Mouse (Mus musculus) heart, postnatal 25 days (tissue): Measurements from ENCODE around the gene Gpd2. TPM values are rescaled to one million over a fixed set of nuclear protein-coding genes. Genes with fewer than 3 reads are reported as not detected.
A peak's percentile ranks its signal among the peaks of the same experiment; 100 is the strongest.

Experiments used
- DNase-seq: peaks from one replicate; pipeline ENCODE4 v3.0.0; 2022; ENCODE audit warnings: low spot score
- intact Hi-C: fragments of 180-260 bp; cut with DNase I; formaldehyde crosslinking; loops from one replicate; pipeline ENCODE4 v1.15.1; 2025
- total RNA-seq, 2 experiments: library from RNA; stranded (reverse); gene quantifications; 2 replicates each; pipeline ENCODE4 v1.2.3; 2021

Gene Gpd2
- 10 to 100 TPM; 14.6 to 17.4 TPM for total RNA-seq

DNA sequence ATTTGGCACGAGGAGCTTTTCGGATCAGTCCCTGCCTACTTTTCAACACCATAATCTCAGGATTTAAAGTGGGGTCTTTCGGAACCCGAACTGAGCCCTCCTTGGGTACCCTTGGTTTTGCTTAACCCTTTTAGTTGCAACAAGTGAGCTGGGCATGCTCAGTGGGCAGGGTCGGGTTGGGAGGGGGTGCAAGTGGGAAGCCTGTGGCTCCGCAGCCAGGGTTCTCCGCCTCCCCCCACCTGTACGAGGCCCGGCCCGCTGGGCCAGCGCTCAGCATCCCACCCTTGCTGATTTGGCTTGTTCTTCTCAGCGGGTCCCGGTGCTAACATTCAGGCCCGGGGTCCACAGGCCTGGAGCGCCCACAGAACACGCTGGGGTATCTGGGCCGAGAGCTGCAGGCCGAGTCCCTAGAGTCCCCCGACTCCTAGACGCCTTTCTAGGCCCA is at the start of gene Gpd2:
Gpd2 (plus strand) TSS at position 161 of the 445 bp plus-strand sequence.
- no peak for DNase-seq
- intact Hi-C loops = loop anchor here (2.0 kb wide), 1 partner anchor 55 kb away; no protein-coding TSS in a partner anchor

GRCm38 (mm10) chr2:57188237-57188636 is 49.2 kb upstream of the Gpd2 start:
- intact Hi-C loops = no loop called here
- no peak for DNase-seq

- DNase-seq = no peak
- intact Hi-C loops = no loop called here
These were observed 46.6 kb upstream of the Gpd2 start for GRCm38 (mm10) chr2:57190884-57191283.

DNA sequence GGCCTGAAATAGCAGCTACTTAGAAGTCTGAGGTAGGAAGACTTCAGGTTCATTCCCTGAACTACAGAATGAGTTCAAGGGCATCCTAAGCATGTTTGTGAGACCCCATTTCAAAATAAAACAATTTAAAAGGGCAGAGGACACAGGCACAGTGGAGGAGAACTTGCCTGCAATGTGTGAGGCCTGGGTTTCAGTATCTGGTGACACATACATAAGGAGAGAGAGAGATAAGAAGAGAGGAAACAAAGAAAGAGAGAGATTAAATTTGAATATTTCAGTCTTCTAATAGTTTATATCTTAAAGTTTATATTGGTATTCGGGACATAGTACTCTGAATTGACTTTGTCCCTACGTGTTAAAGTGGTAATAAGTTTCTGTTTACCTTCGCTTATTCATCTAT is 38.4 kb upstream of the Gpd2 start:
- no peak for DNase-seq
- intact Hi-C loops = no loop called here

DNA sequence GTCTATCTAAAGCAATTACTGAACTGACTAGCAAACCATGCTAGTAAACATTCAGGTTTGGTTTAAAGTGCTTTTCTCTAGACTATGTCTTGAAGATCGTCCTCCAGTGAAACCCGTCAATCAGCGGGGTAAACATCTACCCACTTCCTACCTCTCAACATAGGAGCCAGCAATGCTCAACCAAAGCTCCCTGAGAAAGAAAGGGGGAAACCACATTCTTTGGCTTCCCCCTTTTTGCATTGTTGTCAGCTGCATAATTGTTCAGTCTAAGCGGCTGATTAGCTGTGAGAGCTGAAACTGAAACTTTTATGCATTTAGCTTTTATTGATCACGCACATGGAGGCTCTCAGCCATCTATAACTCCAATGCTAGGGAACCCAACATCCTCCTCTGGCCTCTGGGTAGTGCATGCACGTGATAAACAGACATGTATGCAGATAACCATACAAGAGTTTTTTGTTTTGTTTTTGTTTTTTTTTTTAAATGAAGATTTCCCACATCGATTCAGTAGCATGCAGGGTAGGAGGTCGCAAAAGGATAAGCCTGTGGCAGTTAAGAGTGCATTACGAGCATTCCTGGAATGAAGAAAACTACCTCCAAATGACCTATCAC is 28.9 kb upstream of the Gpd2 start:
- intact Hi-C loops = no loop called here
- no peak for DNase-seq

DNA sequence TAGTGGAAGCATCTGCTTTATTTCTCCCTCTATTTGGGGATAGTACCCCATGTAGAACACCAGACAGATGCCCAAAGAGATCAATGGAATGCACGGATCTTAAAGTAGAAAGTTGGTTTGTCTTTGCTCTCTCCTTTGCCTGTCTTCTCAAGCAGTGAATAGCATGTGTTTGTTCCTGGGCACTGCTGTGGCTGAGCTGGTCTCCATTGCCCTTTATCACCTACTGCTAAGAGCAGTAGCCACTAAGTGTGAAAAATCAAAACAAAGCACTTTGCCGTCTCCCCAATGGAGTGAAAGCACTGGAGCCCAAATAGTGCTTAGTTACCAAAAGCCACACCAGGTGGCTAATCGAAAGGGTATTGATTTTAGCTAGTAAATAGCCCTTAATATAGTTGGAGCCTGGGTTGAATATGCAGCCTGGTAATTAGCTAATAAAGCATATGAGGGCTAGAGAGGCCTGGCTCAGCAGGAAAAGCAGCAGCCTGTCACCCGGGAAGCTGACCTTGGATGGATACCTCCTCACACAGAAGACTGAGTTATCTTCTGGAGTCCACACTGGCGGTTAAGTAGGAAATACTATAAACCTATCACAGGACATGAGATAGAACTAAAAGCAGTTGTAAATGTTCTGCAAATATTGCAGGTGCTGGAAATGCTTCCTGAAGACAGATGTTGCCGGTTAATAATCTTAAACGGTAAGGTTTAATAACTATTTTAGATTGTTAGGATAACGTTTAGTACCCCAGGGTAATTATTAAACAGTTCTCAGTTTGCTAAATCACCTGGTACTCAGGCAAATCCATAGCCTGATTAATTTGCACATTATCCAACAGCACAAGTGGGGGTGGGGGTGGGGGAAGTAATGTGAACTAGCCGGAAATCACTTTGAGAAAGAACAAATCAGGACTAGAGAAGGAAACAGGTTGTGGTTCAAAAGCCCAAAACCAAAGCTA is 26.1 kb upstream of the Gpd2 start:
- no peak for DNase-seq
- intact Hi-C loops = no loop called here

DNA sequence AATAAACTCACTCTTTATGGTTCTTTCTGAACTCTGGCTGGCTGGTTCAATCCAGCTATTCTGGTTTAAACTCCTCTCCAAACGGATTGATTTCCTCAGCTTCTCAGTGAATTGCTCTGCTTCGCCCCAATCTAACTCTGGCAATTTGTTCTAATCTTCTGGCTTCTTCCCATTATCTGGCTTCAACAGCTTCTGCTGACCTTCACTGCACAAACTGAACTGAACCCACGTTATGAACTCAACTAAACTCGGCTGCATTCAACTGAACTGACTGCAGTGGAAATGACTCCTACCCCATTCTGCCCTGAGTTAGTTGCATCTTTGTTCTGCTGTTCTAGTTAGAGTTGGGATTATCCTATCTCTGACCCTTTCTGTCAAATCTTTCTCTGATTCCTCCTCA is 24.1 kb upstream of the Gpd2 start:
- intact Hi-C loops = no loop called here
- DNase-seq = no peak

DNA sequence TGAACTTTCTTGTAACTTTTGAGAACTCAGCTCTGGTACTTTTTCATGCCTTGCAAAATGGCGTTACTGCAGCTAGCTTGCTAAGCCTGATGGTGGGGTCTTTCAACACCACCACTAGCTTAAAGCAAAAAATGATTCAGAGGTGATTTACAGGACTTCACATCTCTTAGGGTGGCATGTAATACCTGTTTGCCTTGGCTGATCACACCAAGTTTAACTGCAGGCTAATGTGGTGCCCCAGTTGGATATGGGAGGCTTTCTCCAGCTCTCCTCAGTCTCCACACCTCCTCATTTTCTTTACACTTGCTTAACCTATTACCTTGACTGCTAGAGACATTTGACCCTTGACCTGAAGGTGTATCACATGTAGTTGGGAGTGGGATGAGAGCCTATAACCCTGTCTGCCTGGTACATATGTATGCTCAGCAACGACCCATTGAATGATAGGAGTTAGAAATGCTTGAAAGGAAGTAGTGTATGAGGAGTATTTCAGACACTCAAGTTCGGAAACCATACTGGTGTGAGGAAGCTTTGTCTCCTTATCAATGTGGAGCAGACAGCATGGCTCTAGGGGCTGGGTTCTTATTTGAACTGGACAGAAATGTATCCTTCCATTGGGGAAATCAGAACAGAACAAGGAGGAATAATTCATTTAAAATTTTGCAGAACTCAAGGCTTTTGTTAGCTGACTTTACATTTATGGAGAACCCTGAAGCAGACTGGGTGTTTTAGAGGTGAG is 14.0 kb upstream of the Gpd2 start:
- intact Hi-C loops = no loop called here
- DNase-seq = no peak

- no peak for DNase-seq
These were observed 12.2 kb upstream of the Gpd2 start for GRCm38 (mm10) chr2:57225236-57225635.

DNA sequence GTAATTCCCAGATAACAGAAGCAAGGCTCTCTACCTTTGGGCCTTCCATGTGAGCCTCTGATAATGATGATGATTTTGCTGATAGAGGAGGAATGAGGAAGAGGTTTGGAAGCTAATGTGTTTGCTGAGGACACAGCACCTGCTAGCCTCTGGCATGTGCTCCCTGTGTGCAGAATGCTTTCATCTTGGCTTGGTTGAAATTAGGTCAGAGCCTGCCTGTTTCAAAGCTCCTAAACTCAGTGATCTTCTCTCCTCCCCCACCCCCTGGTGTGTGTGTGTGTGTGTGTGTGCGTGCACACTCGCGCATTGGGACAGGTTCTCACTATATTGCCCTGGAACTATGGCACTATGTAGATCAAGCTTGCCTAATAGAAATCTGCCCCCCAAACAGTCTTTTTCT is 10.0 kb upstream of the Gpd2 start:
- intact Hi-C loops = no loop called here
- DNase-seq = no peak

More at GRCm38 (mm10) chr2:57225236-57225635, 12.2 kb upstream of the Gpd2 start:
- intact Hi-C loops = no loop called here

GRCm38 (mm10) chr2:57229647-57230240 is 7.7 kb upstream of the Gpd2 start:
- intact Hi-C loops = no loop called here
- DNase-seq = no peak

GRCm38 (mm10) chr2:57231432-57231831 is 6.0 kb upstream of the Gpd2 start:
- intact Hi-C loops = no loop called here

DNA sequence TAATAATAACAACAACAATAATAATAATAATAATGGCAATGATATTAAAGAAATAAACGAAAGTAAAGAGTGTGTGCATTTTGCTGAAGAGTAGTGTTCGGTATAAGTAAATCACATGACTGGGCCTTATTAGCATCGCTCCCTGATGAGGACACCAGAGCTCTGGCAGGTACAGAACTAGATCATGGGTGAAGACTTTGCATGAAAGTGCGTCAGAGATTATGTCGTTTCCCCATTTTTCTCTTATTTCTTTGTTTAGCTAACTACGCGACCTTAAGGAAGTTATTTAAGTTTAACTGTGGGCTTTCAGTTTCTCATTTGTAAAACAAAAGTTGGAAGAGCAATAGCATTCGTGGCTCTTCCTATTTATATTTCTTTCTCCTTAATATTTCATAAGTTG is 5.1 kb upstream of the Gpd2 start:
- intact Hi-C loops = no loop called here
- DNase-seq = no peak

More at GRCm38 (mm10) chr2:57231432-57231831, 6.0 kb upstream of the Gpd2 start:
- DNase-seq = no peak

- intact Hi-C loops = loop anchor here (2.0 kb wide), 1 partner anchor 53 kb away; no protein-coding TSS in a partner anchor
These were observed 1.2 kb upstream of the Gpd2 start for GRCm38 (mm10) chr2:57236246-57236645.

DNA sequence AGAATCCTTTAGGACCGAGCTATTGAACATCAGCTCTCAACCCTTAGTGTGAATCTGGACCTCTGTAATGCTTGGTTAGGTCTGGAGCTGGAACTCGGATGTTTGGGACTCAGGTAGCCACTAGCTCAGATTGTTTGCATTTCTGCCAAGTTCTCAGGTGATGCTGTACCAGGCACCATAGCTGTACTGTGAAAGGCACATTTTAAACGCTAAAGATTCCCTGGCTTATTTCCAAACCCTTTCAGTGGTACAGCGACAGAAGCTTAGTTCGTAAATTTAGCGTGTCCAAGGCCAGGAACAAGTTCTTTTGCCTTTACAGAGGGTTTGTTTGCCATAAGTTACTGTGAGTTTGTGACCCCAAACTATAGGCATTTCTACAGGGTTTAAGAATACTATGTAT is 409 bp upstream of the Gpd2 start:
- no peak for DNase-seq
- intact Hi-C loops = loop anchor here (2.0 kb wide), 1 partner anchor 54 kb away; no protein-coding TSS in a partner anchor

More at GRCm38 (mm10) chr2:57236246-57236645, 1.2 kb upstream of the Gpd2 start:
- DNase-seq = no peak

DNA sequence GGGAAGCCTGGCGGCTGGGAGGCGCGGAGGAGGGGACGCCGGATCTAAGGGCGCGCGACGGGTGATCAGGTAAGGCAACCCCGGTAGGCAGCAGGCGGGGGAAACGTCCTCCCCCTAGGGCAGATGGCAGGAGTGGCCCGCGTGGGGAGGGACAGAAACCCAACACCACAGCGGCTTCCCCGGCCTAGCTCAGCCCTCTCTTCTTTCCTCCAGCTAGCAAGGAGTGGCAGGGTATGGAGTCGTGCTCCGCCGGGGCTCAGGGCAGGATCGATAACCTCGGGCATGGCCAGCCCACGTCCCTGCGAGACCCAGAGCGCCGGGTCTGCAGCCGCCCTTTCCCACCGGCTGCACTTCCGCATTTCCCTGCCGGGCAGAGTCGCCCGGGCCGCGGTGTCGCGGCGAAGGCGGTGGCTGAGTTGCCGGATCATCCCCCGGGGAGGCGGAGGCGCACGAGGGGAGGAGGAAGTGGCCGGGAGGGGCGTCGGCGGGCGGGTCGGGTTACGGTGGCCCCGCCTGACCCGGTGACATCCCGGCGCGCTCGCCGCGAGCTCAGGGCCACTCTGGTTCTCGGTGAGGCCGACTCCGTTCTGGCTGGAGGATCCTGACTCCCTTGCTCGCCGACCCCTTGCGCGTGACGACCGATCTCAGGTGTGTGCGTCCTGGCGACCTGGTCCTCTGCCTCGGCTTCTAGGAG is 632 bp downstream of the Gpd2 start:
- intact Hi-C loops = loop anchor here (1.0 to 2.0 kb wide), 2 partner anchors 55 to 115 kb away; no protein-coding TSS in a partner anchor
- DNase-seq = peak; percentile 85

DNA sequence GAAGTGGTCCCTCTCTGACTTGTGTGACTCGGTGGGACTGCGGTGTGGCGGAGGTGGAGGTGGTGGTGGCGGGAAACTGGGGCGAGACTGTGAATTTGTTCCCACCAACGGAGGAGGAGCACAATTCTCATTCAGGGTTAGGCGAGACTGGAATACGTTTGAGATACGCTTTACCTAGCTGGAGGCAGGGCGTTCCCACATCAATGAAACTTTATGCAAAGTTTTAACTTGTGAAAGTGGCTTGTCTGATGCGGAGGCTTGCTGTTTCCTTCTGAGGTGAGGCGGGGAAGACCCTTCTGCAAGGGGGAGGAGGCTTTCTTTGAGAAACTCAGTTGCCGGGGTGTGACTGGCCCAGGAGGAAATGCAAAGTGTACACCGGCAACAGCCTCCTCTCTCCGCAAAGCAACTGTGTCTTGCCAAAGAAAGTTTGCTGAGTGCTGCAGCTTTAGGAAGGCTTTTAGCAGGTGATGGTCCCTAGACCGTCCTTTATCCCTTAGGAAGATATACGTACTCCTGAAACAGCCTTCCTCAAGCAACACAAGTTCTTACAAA is 1.3 kb downstream of the Gpd2 start:
- DNase-seq = peak; percentile 3
- intact Hi-C loops = loop anchor here (1.0 kb wide), 1 partner anchor 115 kb away; no protein-coding TSS in a partner anchor

GRCm38 (mm10) chr2:57239356-57239755 is 1.9 kb downstream of the Gpd2 start:
- intact Hi-C loops = no loop called here
- no peak for DNase-seq

GRCm38 (mm10) chr2:57243987-57244386 is 6.6 kb downstream of the Gpd2 start:
- intact Hi-C loops = no loop called here
- no peak for DNase-seq
